Mouse (Mus musculus) adrenal gland, postnatal 36 days (tissue): ENCODE measurements around the gene Trp73. TPM values are rescaled to one million over a fixed set of nuclear protein-coding genes. Genes with fewer than 3 reads are reported as not detected.
A peak's percentile ranks its signal among the peaks of the same experiment; 100 is the strongest.

ENCODE experiments used
- DNase-seq, 2 experiments: peaks; one replicate each; pipeline ENCODE4 v3.0.0; 2021; ENCODE audit warnings: mixed read lengths in 1 of 2
- total RNA-seq, 2 experiments: library from RNA; stranded (reverse); gene quantifications; 2 replicates each; pipeline ENCODE4 v1.2.3; 2021

The Trp73 gene
- total RNA-seq, 2 experiments from 2014 or later: not detected

- no peak for DNase-seq
Observed at GRCm38 (mm10) chr4:154028646-154029045, 111.4 kb downstream of the Trp73 start.

DNA sequence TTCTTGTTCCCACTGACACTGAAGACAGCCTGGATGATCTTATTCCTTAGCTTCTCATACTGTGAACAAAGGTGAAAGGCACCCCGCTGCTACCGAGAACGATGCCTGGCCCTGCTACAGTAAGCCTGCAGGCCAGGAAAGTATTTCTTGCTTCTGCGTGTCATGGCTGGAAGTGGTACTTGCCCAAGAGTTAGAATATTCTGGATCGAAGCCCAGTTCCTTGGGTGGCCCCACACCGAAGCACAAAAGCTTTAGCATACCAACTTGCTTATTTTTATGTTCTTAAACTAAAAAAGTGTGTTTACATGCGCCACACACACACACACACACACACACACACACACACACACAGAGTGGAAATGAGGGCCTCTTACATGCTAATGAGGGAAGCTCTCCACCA lies 111.9 kb downstream of the Trp73 start:
- DNase-seq: no peak

DNA sequence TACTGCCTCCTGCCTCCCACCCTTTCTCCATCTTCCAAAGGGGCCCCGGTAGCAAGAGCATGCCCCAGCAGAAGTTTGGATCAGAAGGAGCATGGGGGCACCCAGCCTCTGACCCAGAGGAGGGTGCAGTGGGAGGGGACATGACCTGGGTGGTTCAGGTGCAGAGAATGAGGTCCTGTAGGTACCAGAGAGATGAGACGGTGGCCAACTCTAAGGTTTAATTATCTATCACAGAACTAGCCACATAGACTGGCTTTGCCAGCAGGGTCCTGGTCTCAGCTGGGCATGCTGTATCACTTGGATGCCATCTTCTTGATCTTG lies 113.6 kb downstream of the Trp73 start:
- DNase-seq: no peak

DNA sequence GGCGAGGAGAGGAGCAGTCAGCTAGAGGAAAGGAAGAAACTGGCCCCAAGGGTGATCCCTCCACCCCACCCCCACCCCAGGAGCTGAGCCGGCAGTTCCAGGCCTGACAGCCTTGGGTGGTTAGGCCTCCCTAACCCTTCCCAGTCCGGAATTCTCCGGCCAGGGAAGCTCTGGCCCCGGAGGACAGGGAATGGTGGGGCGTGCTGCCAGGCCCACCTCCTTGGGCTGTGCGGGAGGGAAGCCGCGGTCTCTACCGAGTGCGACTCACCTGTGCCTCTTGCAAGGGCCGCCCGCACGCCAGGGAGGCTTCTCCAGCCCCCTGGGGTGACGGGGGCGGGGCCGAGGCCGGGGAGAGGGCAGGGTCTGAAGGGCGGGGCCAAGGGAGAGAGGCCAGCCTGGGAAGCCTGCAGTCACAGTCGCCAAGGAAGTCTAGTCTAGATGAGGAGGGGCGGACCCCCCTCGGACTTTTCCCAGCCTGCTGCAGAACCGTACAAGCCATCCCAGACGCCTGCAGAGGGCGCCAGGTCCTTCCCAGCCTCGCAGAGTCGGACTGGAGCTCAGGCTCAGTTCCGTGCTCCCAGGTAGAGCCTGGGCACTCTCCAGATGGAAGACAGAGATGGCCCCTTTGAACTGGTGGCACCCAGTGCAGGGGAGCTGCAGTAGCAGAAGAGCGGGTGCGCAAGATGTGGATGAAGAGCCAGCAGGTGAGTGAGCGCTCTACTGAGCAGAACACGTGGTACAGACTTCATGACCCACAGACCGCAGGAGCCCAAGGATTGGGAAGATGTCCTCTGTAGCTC lies 114.2 kb downstream of the Trp73 start, which contains the start of gene Smim1:
Smim1 (minus strand) TSS at position 590 of the 800 bp plus-strand sequence.
- peak; percentile 84 to 89 for DNase-seq

DNA sequence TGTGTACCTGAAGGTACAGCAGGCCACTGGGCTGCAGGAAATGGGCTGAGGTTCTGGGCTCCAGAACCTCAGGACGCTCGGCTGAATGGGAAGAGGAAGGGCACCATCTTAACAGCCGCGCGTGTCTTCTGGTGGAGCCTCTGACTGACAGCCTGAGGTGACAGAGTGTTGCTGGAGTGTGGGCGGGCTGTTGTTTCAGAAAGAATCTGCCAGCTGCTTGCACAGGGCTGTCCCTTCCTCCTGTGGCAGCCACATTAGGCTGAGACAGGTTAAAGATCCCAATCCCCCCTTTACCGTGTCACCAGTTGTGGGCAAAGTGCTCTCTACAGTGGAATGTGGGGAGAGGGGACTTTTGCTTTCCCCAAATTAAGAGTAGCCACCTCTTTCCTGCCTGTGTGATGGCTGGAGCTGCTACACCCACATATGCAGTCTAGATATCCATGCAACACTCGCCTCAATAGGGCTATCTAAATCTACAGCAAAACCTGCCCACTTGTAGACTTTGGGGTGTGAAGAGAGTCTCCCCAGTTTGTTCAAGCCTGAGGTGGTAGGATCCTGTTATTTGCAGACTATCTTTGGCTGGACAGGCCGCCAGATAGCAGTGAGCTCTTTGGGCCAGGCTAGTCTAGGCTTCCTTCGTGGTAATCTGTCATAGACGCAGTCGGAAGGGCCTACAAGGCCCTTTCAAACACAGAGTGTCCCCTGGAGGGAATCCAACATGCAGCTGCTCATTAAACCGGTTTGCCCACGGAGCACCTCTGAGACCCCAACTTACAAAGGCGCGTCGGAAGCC lies 115.1 kb downstream of the Trp73 start:
- DNase-seq: peak in 1 of 2 experiments; percentile 27

- DNase-seq: no peak
Observed at GRCm38 (mm10) chr4:154023754-154024601, 116.0 kb downstream of the Trp73 start.

GRCm38 (mm10) chr4:154022844-154023243 lies 117.2 kb downstream of the Trp73 start:
- DNase-seq: no peak

- DNase-seq: peak; percentile 15 to 40
Observed at GRCm38 (mm10) chr4:154022407-154022806, 117.6 kb downstream of the Trp73 start.

GRCm38 (mm10) chr4:154021432-154021831 lies 118.6 kb downstream of the Trp73 start:
- no peak for DNase-seq

DNA sequence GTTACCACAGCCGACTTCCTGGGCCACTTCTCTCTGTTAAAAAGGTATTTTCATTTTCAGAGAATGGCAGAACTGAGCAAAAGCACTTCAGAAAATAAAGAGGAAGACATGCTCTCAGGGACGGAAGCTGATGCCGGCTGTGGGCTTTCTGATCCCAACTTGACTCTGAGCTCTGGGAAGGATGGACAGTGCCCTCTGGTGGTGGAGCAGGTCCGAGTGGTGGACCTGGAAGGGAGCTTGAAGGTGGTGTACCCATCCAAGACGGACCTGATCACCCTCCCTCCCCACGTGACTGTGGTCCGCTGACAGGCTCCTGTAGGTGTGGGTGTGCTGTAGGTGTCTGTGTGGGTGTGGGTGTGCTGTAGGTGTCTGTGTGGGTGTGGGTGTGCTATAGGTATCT lies 120.4 kb downstream of the Trp73 start:
- DNase-seq: peak; percentile 60 to 77

- no peak for DNase-seq
Observed at GRCm38 (mm10) chr4:154015476-154015875, 124.5 kb downstream of the Trp73 start.

GRCm38 (mm10) chr4:154012132-154012882 lies 127.7 kb downstream of the Trp73 start:
- peak; percentile 44 to 46 for DNase-seq

DNA sequence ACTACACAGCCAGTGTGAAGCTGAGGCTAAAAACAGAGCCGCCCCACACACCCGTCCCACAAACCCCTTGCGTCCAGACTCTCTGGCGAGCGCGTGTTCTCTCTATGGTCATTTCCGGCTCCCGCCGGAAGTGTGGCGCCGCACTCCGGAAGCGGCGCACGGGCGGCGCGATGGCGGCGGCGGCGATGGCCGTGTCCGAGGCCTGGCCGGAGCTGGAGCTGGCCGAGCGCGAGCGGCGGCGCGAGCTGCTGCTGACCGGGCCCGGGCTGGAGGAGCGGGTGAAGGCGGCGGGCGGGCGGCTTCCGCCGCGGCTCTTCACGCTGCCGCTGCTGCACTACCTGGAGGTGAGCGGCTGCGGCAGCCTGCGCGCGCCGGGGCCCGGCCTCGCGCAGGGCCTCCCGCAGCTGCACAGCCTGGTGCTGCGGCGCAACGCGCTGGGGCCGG lies 128.3 kb downstream of the Trp73 start, which contains the start of gene Lrrc47:
Lrrc47 (plus strand) TSS at position 86 of the 444 bp plus-strand sequence.
- peak; percentile 88 to 91 for DNase-seq

- no peak for DNase-seq
Observed at GRCm38 (mm10) chr4:154010907-154011645, 128.9 kb downstream of the Trp73 start.

- peak; percentile 32 to 50 for DNase-seq
Observed at GRCm38 (mm10) chr4:154007759-154008158, 132.2 kb downstream of the Trp73 start.

GRCm38 (mm10) chr4:154006264-154006663 lies 133.7 kb downstream of the Trp73 start:
- no peak for DNase-seq
